In genomic region chr17:79749647-79750046, GRCm38 (mm10) we compare ENCODE assay signal across 31 mouse cellular contexts. TPM values are rescaled to one million over a fixed set of nuclear protein-coding genes. Genes with fewer than 3 reads are reported as not detected.
A peak's percentile ranks its signal among the peaks of the same experiment; 100 is the strongest.
DNase-seq lines count a peak whose midpoint lies in the region; ATAC-seq and TF ChIP-seq lines count a peak whose summit lies in the region.
"Had no signal": no experiment of that assay in that cellular context is flagged by ENCODE, and none has a peak within 500 bp of the region (broad histone marks: within the 10 kb centered on the region; RNA-seq: fewer than 3 reads in every experiment).

No protein-coding gene starts in this region.

- H3K9me3 ChIP-seq in neural tube, embryonic 13.5 days, result 0 out of 2 replicates have a peak, but pooled peaks cover 4% of the 10 kb centered on the region
- H3K9me3 ChIP-seq: hindbrain, embryonic 13.5 days; liver, embryonic 12.5 days had no signal

- no peaks in the 10 kb centered on the region for H3K27me3 ChIP-seq in kidney, adult 2 months (replicated peaks; ENCODE audit: control insufficient read depth, insufficient read depth, low read length)
- no peaks in the 10 kb centered on the region for H3K27me3 ChIP-seq in neural tube, embryonic 13.5 days
- H3K27me3 ChIP-seq: hindbrain, embryonic 13.5 days; liver, embryonic 12.5 days had no signal

- TF ChIP-seq CTCF in kidney, adult 2 months (conservative IDR thresholded peaks at IDR 0.05; ENCODE audit: insufficient read depth, insufficient read length, low read depth, low read length), result no peak

- ATAC-seq in neural tube, embryonic 13.5 days (ENCODE audit: low read depth), result peak; percentile 85
- ATAC-seq: CD4-positive, CD25-positive, alpha-beta regulatory T cell, adult 4 months; forebrain, postnatal 0 days; liver, embryonic 12.5 days; liver, postnatal 0 days; midbrain, embryonic 16.5 days had no signal

- H3K9ac ChIP-seq in neural tube, embryonic 13.5 days, result no peak overlapping the region
- H3K9ac ChIP-seq: forebrain, postnatal 0 days; hindbrain, embryonic 13.5 days; liver, embryonic 12.5 days; liver, postnatal 0 days had no signal

- no peaks in the 10 kb centered on the region for H3K36me3 ChIP-seq in kidney, adult 2 months (ENCODE audit: control insufficient read depth, insufficient read depth, low read length)
- H3K36me3 ChIP-seq in neural tube, embryonic 13.5 days, result no peaks in the 10 kb centered on the region
- H3K36me3 ChIP-seq: hindbrain, embryonic 13.5 days; liver, embryonic 12.5 days had no signal

- TF ChIP-seq POLR2A in kidney, adult 2 months (IDR thresholded peaks at IDR 0.05; ENCODE audit: low read depth, low read length), result no peak

- WGBS in kidney, adult 2 months, result 73% methylated on average over 1 of the region's 1 CpGs
- WGBS in neural tube, embryonic 13.5 days, result 53% methylated on average over 1 of the region's 1 CpGs

- no peak overlapping the region for H3K27ac ChIP-seq in kidney, adult 2 months (ENCODE audit: insufficient read depth, low read depth, low read length)
- peak overlapping the region; percentile 71 for H3K27ac ChIP-seq in neural tube, embryonic 13.5 days (replicated peaks)
- H3K27ac ChIP-seq: hindbrain, embryonic 13.5 days; liver, embryonic 12.5 days had no signal

- H3K4me3 ChIP-seq in kidney, adult 2 months (ENCODE audit: insufficient read depth, low read depth, low read length), result no peak overlapping the region
- no peak overlapping the region for H3K4me3 ChIP-seq in neural tube, embryonic 13.5 days
- H3K4me3 ChIP-seq: erythroblast, embryonic 14.5 days; hindbrain, embryonic 13.5 days; liver, embryonic 12.5 days had no signal

- H3K4me2 ChIP-seq in neural tube, embryonic 13.5 days, result no peak overlapping the region
- H3K4me2 ChIP-seq: heart, embryonic 11.5 days; hindbrain, embryonic 13.5 days; liver, embryonic 12.5 days; midbrain, embryonic 11.5 days had no signal

- peaks cover 4% of the 10 kb centered on the region; the same call in 1 of the 2 replicates for H3K4me1 ChIP-seq in kidney, adult 2 months (ENCODE audit: control insufficient read depth, insufficient read depth, low read length)
- peaks cover 24% of the 10 kb centered on the region for H3K4me1 ChIP-seq in neural tube, embryonic 13.5 days (replicated peaks)
- H3K4me1 ChIP-seq: liver, embryonic 12.5 days had no signal

- DNase-seq in kidney, adult 2 months, result peak; percentile 40
- no peak for DNase-seq in kidney, postnatal 4 days
- peak; percentile 23 for DNase-seq in kidney, postnatal 14 days
- no peak for DNase-seq in kidney, adult 9 months
- no peak for DNase-seq in adrenal gland, postnatal 4 days (ENCODE audit: low spot score in 2 of 2)
- DNase-seq in layer of hippocampus, postnatal 10 days (ENCODE audit: low spot score in 2 of 2), result no peak
- DNase-seq: adrenal gland, postnatal 14 days; cerebellum, adult 2 months; cerebellum, postnatal 14 days; forebrain, postnatal 0 days; gastrocnemius, postnatal 25 days; heart, adult 18-20 months; heart, postnatal 4 days; kidney, postnatal 36 days; layer of hippocampus, postnatal 36 days; left cerebral cortex, postnatal 4 days; liver, postnatal 0 days; lung, postnatal 36 days; right cerebral cortex, adult 18-20 months; spleen, adult 18-20 months; thymus, adult 2 months; thymus, postnatal 36 days had no signal

RNA-seq across cellular contexts. Expression of gene Cyp1b1, which starts 34.8 kb away (rescaled TPM):
- 27.0 and 30.9 TPM in 2 replicates for polyA plus RNA-seq in kidney, adult 2 months (2012; rRNA removed)
- 6.8 and 9.1 TPM in 2 replicates for polyA plus RNA-seq in neural tube, embryonic 13.5 days (2015; fragmentation: Nextera tagmentation; extraction: Ambion mirVana)
- total RNA-seq in adrenal gland, postnatal 4 days (2021), result 10 to 100 TPM; 39.7 to 41.3 TPM
- total RNA-seq in layer of hippocampus, postnatal 10 days (2021), result 1 to 10 TPM; 6.0 to 6.1 TPM
- total RNA-seq: neutrophil, adult 5-6 weeks had no signal
- polyA plus RNA-seq: CD4-positive, CD25-positive, alpha-beta regulatory T cell, adult 4 months; erythroblast, embryonic 14.5 days had no signal

Comparison
In these comparisons a context has a peak if more than half of its experiments do, and no peak if none do; other contexts are left out.
1. DNase-seq: peak in kidney, adult 2 months (single experiment) and kidney, postnatal 14 days (single experiment); none in kidney, postnatal 4 days (0 of 2), kidney, adult 9 months (single experiment), adrenal gland, postnatal 4 days (0 of 2) and layer of hippocampus, postnatal 10 days (0 of 2).
2. RNA of gene Cyp1b1, which starts 34.8 kb away (total RNA-seq): 39.7 to 41.3 TPM in adrenal gland, postnatal 4 days; 6.0 to 6.1 TPM in layer of hippocampus, postnatal 10 days; every median in the first group is over 4 times any median in the second.